Mouse (Mus musculus) neural tube, embryonic 12.5 days (tissue): ENCODE measurements around the gene Nmt1. TPM values are rescaled to one million over a fixed set of nuclear protein-coding genes. Genes with fewer than 3 reads are reported as not detected.
A peak's percentile ranks its signal among the peaks of the same experiment; 100 is the strongest.

Experiments used
- ATAC-seq: fragments of 200-750 bp; cut with Nextera tagmentation; 2 replicates; pipeline ENCODE4 v1.8.0; 2017; ENCODE audit warnings: low read depth, mild to moderate bottlenecking, moderate TSS enrichment, moderate library complexity; ENCODE audit not compliant: low FRiP score
- H3K27ac ChIP-seq: fragments of 300-500 bp; sonication (generic); 2 replicates; pipeline ENCODE4 v1.5.1; 2016
- H3K27me3 ChIP-seq: fragments of 300-500 bp; sonication (generic); replicated peaks from 2 replicates; pipeline ENCODE4 v1.6.1; 2016; ENCODE audit warnings: mild to moderate bottlenecking
- H3K36me3 ChIP-seq: fragments of 300-500 bp; sonication (generic); 2 replicates; pipeline ENCODE4 v1.6.1; 2016; ENCODE audit warnings: mild to moderate bottlenecking
- H3K4me1 ChIP-seq: fragments of 300-500 bp; sonication (generic); 2 replicates; pipeline ENCODE4 v1.6.1; 2016
- H3K4me2 ChIP-seq: fragments of 300-500 bp; sonication (generic); replicated peaks from 2 replicates; pipeline ENCODE4 v1.6.1; 2016; ENCODE audit warnings: mild to moderate bottlenecking
- H3K4me3 ChIP-seq: fragments of 300-500 bp; sonication (generic); 2 replicates; pipeline ENCODE4 v1.5.1; 2016
- H3K9ac ChIP-seq: fragments of 300-500 bp; sonication (generic); 2 replicates; pipeline ENCODE4 v1.6.1; 2016; ENCODE audit warnings: mild to moderate bottlenecking
- H3K9me3 ChIP-seq: fragments of 300-500 bp; sonication (generic); 2 replicates; pipeline ENCODE4 v1.6.1; 2016; ENCODE audit warnings: mild to moderate bottlenecking
- WGBS: fragments of 180-500 bp; shearing (Covaris S2); methylation state at CpG from one replicate; pipeline ENCODE4 v1.1.7; 2016; 5-methylcytosine and 5-hydroxymethylcytosine counted together
- polyA plus RNA-seq: library from polyadenylated mRNA; unstranded; fragments of >200 nt; fragmentation: Nextera tagmentation; extraction: Ambion mirVana; gene quantifications from 2 replicates; pipeline ENCODE4 v1.2.1, GENCODE M21; 2016

The Nmt1 gene
- 44.9 and 49.7 TPM in 2 replicates for polyA plus RNA-seq

- H3K4me2 ChIP-seq: peak within 1 kb of the TSS; percentile 69
- H3K9ac ChIP-seq: peak within 1 kb of the TSS; percentile 50
- H3K9me3 ChIP-seq: no peaks in the 10 kb centered on the region
- H3K4me3 ChIP-seq: peak within 1 kb of the TSS; percentile 63
- H3K36me3 ChIP-seq: peaks cover 6% of the 10 kb centered on the region; the same call in 1 of the 2 replicates
- H3K4me1 ChIP-seq: peaks cover 14% of the 10 kb centered on the region
- WGBS: under 1% methylated on average over 36 of the region's 36 CpGs
- peak; percentile 98 for ATAC-seq
- H3K27ac ChIP-seq: no peak within 1 kb of the TSS
- H3K27me3 ChIP-seq: no peaks in the 10 kb centered on the region
Measured at GRCm38 (mm10) chr11:103028176-103028891, at the start of gene Nmt1, which contains the start of gene Dcakd. Gene Nmt1 (plus strand): TSS chr11:103028190. Gene Dcakd (minus strand): TSS chr11:103028333.

- 72% methylated on average over 10 of the region's 10 CpGs for WGBS
- H3K4me1 ChIP-seq: peaks cover 7% of the 10 kb centered on the region
- no peak for ATAC-seq
- no peak overlapping the region for H3K4me2 ChIP-seq
- no peak overlapping the region for H3K4me3 ChIP-seq
- no peaks in the 10 kb centered on the region for H3K36me3 ChIP-seq
- H3K9me3 ChIP-seq: no peaks in the 10 kb centered on the region
- peaks cover 5% of the 10 kb centered on the region; the same call in 1 of the 2 replicates for H3K27me3 ChIP-seq
- no peak overlapping the region for H3K9ac ChIP-seq
- H3K27ac ChIP-seq: no peak overlapping the region
Measured at GRCm38 (mm10) chr11:102981151-102981890, 46.7 kb upstream of the Nmt1 start.

GRCm38 (mm10) chr11:102984086-102984485, 43.9 kb upstream of the Nmt1 start:
- no peak overlapping the region for H3K4me2 ChIP-seq
- H3K36me3 ChIP-seq: no peaks in the 10 kb centered on the region
- H3K4me3 ChIP-seq: no peak overlapping the region
- peaks cover 16% of the 10 kb centered on the region for H3K27me3 ChIP-seq
- WGBS: 86% methylated on average over 9 of the region's 9 CpGs
- no peak for ATAC-seq
- no peak overlapping the region for H3K27ac ChIP-seq
- no peaks in the 10 kb centered on the region for H3K9me3 ChIP-seq
- H3K4me1 ChIP-seq: peaks cover 7% of the 10 kb centered on the region
- H3K9ac ChIP-seq: no peak overlapping the region

- H3K4me3 ChIP-seq: no peak overlapping the region
- no peaks in the 10 kb centered on the region for H3K36me3 ChIP-seq
- H3K27ac ChIP-seq: no peak overlapping the region
- 73% methylated on average over 4 of the region's 4 CpGs for WGBS
- no peak for ATAC-seq
- H3K4me1 ChIP-seq: peaks cover 10% of the 10 kb centered on the region
- no peak overlapping the region for H3K4me2 ChIP-seq
- H3K27me3 ChIP-seq: peaks cover 21% of the 10 kb centered on the region
- H3K9me3 ChIP-seq: no peaks in the 10 kb centered on the region
- no peak overlapping the region for H3K9ac ChIP-seq
Measured at GRCm38 (mm10) chr11:102984615-102985014, 43.4 kb upstream of the Nmt1 start.

GRCm38 (mm10) chr11:102985160-102985559, 42.8 kb upstream of the Nmt1 start:
- Histone ChIP-seq H3K27ac (no peak overlapping the region), H3K4me3 (no peak overlapping the region), H3K36me3 (no peaks in the 10 kb centered on the region), H3K9me3 (no peaks in the 10 kb centered on the region), H3K4me2 (no peak overlapping the region), H3K27me3 (peaks cover 27% of the 10 kb centered on the region), H3K4me1 (peaks cover 15% of the 10 kb centered on the region), H3K9ac (no peak overlapping the region)
- WGBS: 55% methylated on average over 6 of the region's 6 CpGs
- no peak for ATAC-seq

- Histone ChIP-seq H3K27ac (no peak overlapping the region), H3K9ac (peak overlapping the region; percentile 38; the same call in 1 of the 2 replicates), H3K4me1 (peaks cover 44% of the 10 kb centered on the region), H3K4me3 (peak overlapping the region; percentile 29), H3K9me3 (no peaks in the 10 kb centered on the region), H3K4me2 (peak overlapping the region; percentile 71), H3K36me3 (peaks cover 7% of the 10 kb centered on the region), H3K27me3 (peaks cover 45% of the 10 kb centered on the region)
- WGBS: 5% methylated on average over 28 of the region's 28 CpGs
- ATAC-seq: no peak
Measured at GRCm38 (mm10) chr11:102989641-102990151, 38.3 kb upstream of the Nmt1 start.

GRCm38 (mm10) chr11:102990152-102990663, 37.8 kb upstream of the Nmt1 start:
- 2% methylated on average over 29 of the region's 29 CpGs for WGBS
- no peaks in the 10 kb centered on the region for H3K9me3 ChIP-seq
- peaks cover 39% of the 10 kb centered on the region for H3K4me1 ChIP-seq
- H3K4me3 ChIP-seq: peak overlapping the region; percentile 29
- peak overlapping the region; percentile 38; the same call in 1 of the 2 replicates for H3K9ac ChIP-seq
- ATAC-seq: no peak
- H3K27me3 ChIP-seq: peaks cover 45% of the 10 kb centered on the region
- H3K4me2 ChIP-seq: peak overlapping the region; percentile 71
- H3K36me3 ChIP-seq: peaks cover 12% of the 10 kb centered on the region
- no peak overlapping the region for H3K27ac ChIP-seq

- Histone ChIP-seq H3K9ac (peak overlapping the region; percentile 22), H3K4me2 (peak overlapping the region; percentile 46), H3K4me1 (peaks cover 39% of the 10 kb centered on the region), H3K36me3 (peaks cover 27% of the 10 kb centered on the region), H3K27ac (no peak overlapping the region), H3K4me3 (no peak overlapping the region), H3K9me3 (no peaks in the 10 kb centered on the region), H3K27me3 (peaks cover 45% of the 10 kb centered on the region)
- 1% methylated on average over 16 of the region's 16 CpGs for WGBS
- ATAC-seq: no peak
Measured at GRCm38 (mm10) chr11:102991681-102992080, 36.3 kb upstream of the Nmt1 start.

GRCm38 (mm10) chr11:102992940-102993339, 35.0 kb upstream of the Nmt1 start:
- Histone ChIP-seq H3K4me3 (no peak overlapping the region), H3K36me3 (peaks cover 38% of the 10 kb centered on the region), H3K9ac (no peak overlapping the region), H3K4me1 (peaks cover 39% of the 10 kb centered on the region), H3K27me3 (peaks cover 45% of the 10 kb centered on the region), H3K27ac (no peak overlapping the region), H3K9me3 (no peaks in the 10 kb centered on the region), H3K4me2 (no peak overlapping the region)
- peak; percentile 58 for ATAC-seq
- 5% methylated on average over 5 of the region's 5 CpGs for WGBS

GRCm38 (mm10) chr11:102993420-102994029, 34.5 kb upstream of the Nmt1 start:
- no peak overlapping the region for H3K27ac ChIP-seq
- H3K4me1 ChIP-seq: peaks cover 39% of the 10 kb centered on the region
- H3K4me2 ChIP-seq: no peak overlapping the region
- 33% methylated on average over 17 of the region's 17 CpGs for WGBS
- H3K4me3 ChIP-seq: no peak overlapping the region
- no peak overlapping the region; the same call in 1 of the 2 replicates for H3K9ac ChIP-seq
- ATAC-seq: peak; percentile 63
- H3K27me3 ChIP-seq: peaks cover 40% of the 10 kb centered on the region
- H3K36me3 ChIP-seq: peaks cover 44% of the 10 kb centered on the region
- H3K9me3 ChIP-seq: no peaks in the 10 kb centered on the region

GRCm38 (mm10) chr11:102994952-102995351, 33.0 kb upstream of the Nmt1 start:
- H3K9ac ChIP-seq: no peak overlapping the region
- H3K27me3 ChIP-seq: peaks cover 25% of the 10 kb centered on the region
- ATAC-seq: no peak
- H3K36me3 ChIP-seq: peaks cover 58% of the 10 kb centered on the region
- peaks cover 35% of the 10 kb centered on the region for H3K4me1 ChIP-seq
- no peak overlapping the region for H3K4me2 ChIP-seq
- no peaks in the 10 kb centered on the region for H3K9me3 ChIP-seq
- WGBS: 92% methylated on average over 18 of the region's 18 CpGs
- H3K4me3 ChIP-seq: no peak overlapping the region
- H3K27ac ChIP-seq: no peak overlapping the region
